Comparison of ENCODE assay signal across 8 mouse cellular contexts in the genomic region with DNA sequence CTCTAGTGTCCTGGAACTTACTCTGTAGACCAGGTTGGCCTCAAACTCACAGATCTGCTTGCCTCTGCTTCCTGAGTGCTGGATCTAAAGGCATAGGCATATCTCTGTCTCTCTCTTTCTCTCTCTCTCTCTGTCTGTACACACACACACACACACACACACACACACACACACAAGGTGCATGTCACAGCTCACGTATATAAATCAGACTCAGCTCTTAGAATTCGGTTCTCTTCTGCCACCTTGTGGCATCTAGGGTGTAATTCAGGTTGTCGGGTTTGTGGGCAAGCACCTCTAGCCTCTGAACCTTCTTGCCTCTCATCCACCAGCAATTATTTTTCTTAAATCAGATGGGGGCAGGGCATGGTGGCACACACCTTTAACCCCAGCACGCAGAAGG. TPM values are rescaled to one million over a fixed set of nuclear protein-coding genes. Genes with fewer than 3 reads are reported as not detected.
DNase-seq lines count a peak whose midpoint lies in the region; ATAC-seq lines count a peak whose summit lies in the region.

No protein-coding gene starts in this region.

- ATAC-seq in embryonic facial prominence, embryonic 11.5 days (replicated peaks; ENCODE audit: insufficient number of reproducible peaks, low FRiP score, low TSS enrichment, low read depth): no peak
- peak; percentile 51 for ATAC-seq in lung, embryonic 16.5 days (ENCODE audit: low read depth)

- H3K4me1 ChIP-seq in embryonic facial prominence, embryonic 11.5 days (ENCODE audit: control insufficient read depth, insufficient read depth, low read length): no peaks in the 10 kb centered on the region
- no peaks in the 10 kb centered on the region for H3K4me1 ChIP-seq in lung, embryonic 16.5 days (replicated peaks; ENCODE audit: control insufficient read depth, insufficient read depth, low read length)

- WGBS in embryonic facial prominence, embryonic 11.5 days: 1% methylated on average over 4 of the region's 4 CpGs
- whole genome bisulfite sequencing in lung, embryonic 16.5 days: 1% methylated on average over 4 of the region's 4 CpGs

- H3K9ac ChIP-seq in embryonic facial prominence, embryonic 11.5 days (replicated peaks; ENCODE audit: low read length): no peak overlapping the region
- no peak overlapping the region for H3K9ac ChIP-seq in lung, embryonic 16.5 days (ENCODE audit: low read length)

- intact Hi-C loops in heart, postnatal 25 days (cut with DNase I): loop anchor here (1.0 to 2.0 kb wide), 2 partner anchors 95 to 468 kb away; no protein-coding TSS in a partner anchor

- H3K27me3 ChIP-seq in embryonic facial prominence, embryonic 11.5 days (ENCODE audit: control insufficient read depth, insufficient read depth, low read length): no peaks in the 10 kb centered on the region
- H3K27me3 ChIP-seq in lung, embryonic 16.5 days (ENCODE audit: control insufficient read depth, insufficient read depth, low read depth, low read length): no peaks in the 10 kb centered on the region

- H3K4me2 ChIP-seq in embryonic facial prominence, embryonic 11.5 days (ENCODE audit: low read depth, low read length): no peak overlapping the region
- no peak overlapping the region for H3K4me2 ChIP-seq in lung, embryonic 16.5 days (ENCODE audit: low read depth, low read length)

- peak; percentile 65 to 89 for DNase-seq in adrenal gland, adult (ENCODE audit: inconsistent age in 2 of 2, low spot score in 1 of 2)
- DNase-seq in adrenal gland, postnatal 4 days (ENCODE audit: low spot score in 2 of 2): no peak
- peak; percentile 67 for DNase-seq in adrenal gland, adult 2 months
- peak; percentile 80 for DNase-seq in embryonic facial prominence, embryonic 11.5 days (ENCODE audit: low spot score)
- peak; percentile 26 for DNase-seq in heart, postnatal 25 days (ENCODE audit: low spot score)
- DNase-seq in layer of hippocampus, adult 9-10 months (ENCODE audit: low spot score): peak; percentile 75
- DNase-seq in right cerebral cortex, adult 2 months (ENCODE audit: low spot score in 2 of 2): peak; percentile 80 to 87

- H3K4me3 ChIP-seq in embryonic facial prominence, embryonic 11.5 days (ENCODE audit: low read depth, low read length): no peak overlapping the region
- H3K4me3 ChIP-seq in lung, embryonic 16.5 days (ENCODE audit: low read length): no peak overlapping the region

- no peaks in the 10 kb centered on the region for H3K9me3 ChIP-seq in embryonic facial prominence, embryonic 11.5 days (replicated peaks; ENCODE audit: control insufficient read depth, low read length)
- H3K9me3 ChIP-seq in lung, embryonic 16.5 days (ENCODE audit: control insufficient read depth, low read length): no peaks in the 10 kb centered on the region; the same call in 1 of the 2 replicates

- H3K36me3 ChIP-seq in embryonic facial prominence, embryonic 11.5 days (replicated peaks; ENCODE audit: control insufficient read depth, insufficient read depth, low read depth, low read length): no peaks in the 10 kb centered on the region
- H3K36me3 ChIP-seq in lung, embryonic 16.5 days (ENCODE audit: control insufficient read depth, insufficient read depth, low read length): no peaks in the 10 kb centered on the region

- H3K27ac ChIP-seq in embryonic facial prominence, embryonic 11.5 days (replicated peaks; ENCODE audit: low read depth, low read length): no peak overlapping the region
- no peak overlapping the region for H3K27ac ChIP-seq in lung, embryonic 16.5 days (ENCODE audit: low read length)

RNA-seq across cellular contexts. Expression of a gene that starts 20.6 kb away (rescaled TPM):
- under 1 TPM in 1 of 2 experiments, not detected in 1; 0.25 TPM for total RNA-seq in adrenal gland, postnatal 4 days (2021)
- total RNA-seq in adrenal gland, adult 2 months (2021): under 1 TPM; 0.23 to 0.24 TPM
- polyA plus RNA-seq in adrenal gland, adult 2 months (2012; rRNA removed): 0.26 and 0.50 TPM in 2 replicates
- polyA plus RNA-seq in embryonic facial prominence, embryonic 11.5 days (2014; fragmentation: Nextera tagmentation; extraction: Ambion mirVana): not detected in 2 replicates
- total RNA-seq in heart, postnatal 25 days (2021): under 1 TPM in 1 of 2 experiments, not detected in 1; 0.22 TPM
- polyA plus RNA-seq in lung, embryonic 16.5 days (2015; fragmentation: Nextera tagmentation; extraction: Ambion mirVana): 0.29 and 0.36 TPM in 2 replicates

RNA-seq across cellular contexts. Expression of a gene that starts 21.4 kb away (rescaled TPM):
- 1,000 to 10,000 TPM; 1,138 to 1,334 TPM for total RNA-seq in adrenal gland, postnatal 4 days (2021)
- total RNA-seq in adrenal gland, adult 2 months (2021): 1,000 to 10,000 TPM; 1,333 to 2,925 TPM
- 634 and 889 TPM in 2 replicates for polyA plus RNA-seq in adrenal gland, adult 2 months (2012; rRNA removed)
- polyA plus RNA-seq in embryonic facial prominence, embryonic 11.5 days (2014; fragmentation: Nextera tagmentation; extraction: Ambion mirVana): 1,016 and 1,055 TPM in 2 replicates
- 1,000 to 10,000 TPM in 1 of 2 experiments, 100 to 1,000 TPM in 1; 907 to 1,197 TPM for total RNA-seq in heart, postnatal 25 days (2021)
- 1,152 and 1,205 TPM in 2 replicates for polyA plus RNA-seq in lung, embryonic 16.5 days (2015; fragmentation: Nextera tagmentation; extraction: Ambion mirVana)

RNA-seq across cellular contexts. Expression of a gene that starts 27.7 kb away (rescaled TPM):
- 100 to 1,000 TPM; 582 to 655 TPM for total RNA-seq in adrenal gland, postnatal 4 days (2021)
- 1,000 to 10,000 TPM; 2,436 to 2,553 TPM for total RNA-seq in adrenal gland, adult 2 months (2021)
- 2,348 and 2,822 TPM in 2 replicates for polyA plus RNA-seq in adrenal gland, adult 2 months (2012; rRNA removed)
- polyA plus RNA-seq in embryonic facial prominence, embryonic 11.5 days (2014; fragmentation: Nextera tagmentation; extraction: Ambion mirVana): 22.7 and 26.4 TPM in 2 replicates
- total RNA-seq in heart, postnatal 25 days (2021): 10 to 100 TPM; 29.6 to 35.2 TPM
- 65.9 and 66.6 TPM in 2 replicates for polyA plus RNA-seq in lung, embryonic 16.5 days (2015; fragmentation: Nextera tagmentation; extraction: Ambion mirVana)

Comparison
In these comparisons a context has a peak if more than half of its experiments do, and no peak if none do; other contexts are left out.
1. DNase-seq: peak in adrenal gland, adult (2 of 2), adrenal gland, adult 2 months (single experiment), embryonic facial prominence, embryonic 11.5 days (single experiment), heart, postnatal 25 days (single experiment), layer of hippocampus, adult 9-10 months (single experiment) and right cerebral cortex, adult 2 months (2 of 2); none in adrenal gland, postnatal 4 days (0 of 2).
2. RNA of a gene that starts 27.7 kb away (total RNA-seq): 2,436 to 2,553 TPM in adrenal gland, adult 2 months and 582 to 655 TPM in adrenal gland, postnatal 4 days; 29.6 to 35.2 TPM in heart, postnatal 25 days; every median in the first group is over 10 times any median in the second.